Mouse (Mus musculus) adrenal gland, adult 2 months (tissue): ENCODE measurements around the gene Hbs1l. TPM values are rescaled to one million over a fixed set of nuclear protein-coding genes. Genes with fewer than 3 reads are reported as not detected.

Experiments used
- DNase-seq: peaks from one replicate; pipeline ENCODE4 v3.0.0; 2021
- polyA plus RNA-seq: library from polyadenylated mRNA; depleted of rRNA; stranded (reverse); fragments of >200 nt; gene quantifications from 2 replicates; pipeline ENCODE4 v1.2.3, GENCODE M21; 2012
- total RNA-seq, 2 experiments: library from RNA; stranded (reverse); gene quantifications; 2 replicates each; pipeline ENCODE4 v1.2.3; 2021

Gene Hbs1l
- total and polyA plus RNA-seq, 3 experiments = 7.4 to 75.6 (median 62.9) TPM

DNA sequence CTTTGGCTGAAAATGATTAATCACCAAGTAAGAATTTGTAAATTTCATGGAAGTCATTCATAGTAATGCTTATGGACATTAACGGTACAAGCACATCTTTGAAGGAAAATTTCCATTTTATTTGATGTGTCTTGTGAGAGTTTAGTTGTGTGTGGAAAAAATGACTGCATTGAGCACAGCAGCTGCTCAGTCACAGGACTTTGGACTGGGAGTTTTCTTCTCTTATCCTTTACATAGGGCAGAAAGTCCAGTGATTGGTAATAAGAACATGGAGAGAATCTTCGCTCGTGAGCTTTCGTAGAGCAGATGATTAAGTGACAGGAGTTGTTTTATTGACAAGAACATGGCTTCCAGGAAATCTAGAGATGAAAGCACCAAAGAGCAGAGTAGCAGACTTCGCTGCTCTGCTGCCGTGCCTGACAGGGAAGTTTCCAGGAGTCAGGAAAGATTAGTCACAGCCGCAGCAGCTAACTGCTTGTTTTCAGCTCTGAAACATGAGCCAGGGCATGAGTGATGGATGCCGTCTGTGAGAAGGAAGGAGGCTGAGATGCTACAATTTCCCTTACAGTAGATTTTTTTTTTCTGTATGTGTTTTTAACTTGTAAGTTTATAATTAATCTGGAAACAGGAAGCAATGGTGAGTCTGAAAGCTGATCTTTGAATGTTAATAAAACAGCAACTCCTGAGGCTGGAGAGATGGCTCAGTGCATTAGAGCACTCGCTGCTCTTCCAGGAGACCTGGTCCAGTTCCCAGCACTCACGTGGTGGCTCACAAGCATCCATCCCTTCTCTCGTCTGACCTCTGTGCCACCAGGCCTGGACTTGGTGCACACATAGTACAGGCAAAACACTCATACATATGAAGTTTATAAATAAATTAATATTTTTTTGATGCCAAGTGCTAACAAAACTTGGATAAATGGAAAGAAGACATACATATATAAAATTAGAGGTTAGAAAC, 9.2 kb downstream of the Hbs1l start:
- DNase-seq = no peak

GRCm38 (mm10) chr10:21313732-21314131, 18.0 kb downstream of the Hbs1l start:
- DNase-seq = no peak

- DNase-seq = no peak
These were observed 20.3 kb downstream of the Hbs1l start for GRCm38 (mm10) chr10:21316123-21316522.

DNA sequence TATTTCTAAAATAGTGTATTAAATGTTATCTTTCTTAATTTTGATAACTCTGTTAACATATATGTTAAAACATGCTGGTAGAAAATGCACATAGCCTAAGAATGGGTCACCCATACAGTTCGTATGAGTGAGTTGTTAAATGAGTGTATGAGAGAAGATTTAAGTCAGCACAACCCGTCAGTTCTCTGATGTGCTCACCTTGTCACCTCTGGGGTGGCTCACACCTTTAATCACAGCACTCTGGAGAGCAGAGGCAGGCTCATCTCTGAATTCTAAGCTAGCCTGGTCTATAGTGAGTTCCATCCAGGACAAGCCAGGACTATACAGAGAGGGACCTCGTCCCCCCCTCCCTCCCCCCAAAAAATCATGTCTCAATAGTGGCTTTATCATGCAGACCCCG, 22.5 kb downstream of the Hbs1l start:
- DNase-seq = no peak

GRCm38 (mm10) chr10:21318996-21319395, 23.2 kb downstream of the Hbs1l start:
- no peak for DNase-seq

DNA sequence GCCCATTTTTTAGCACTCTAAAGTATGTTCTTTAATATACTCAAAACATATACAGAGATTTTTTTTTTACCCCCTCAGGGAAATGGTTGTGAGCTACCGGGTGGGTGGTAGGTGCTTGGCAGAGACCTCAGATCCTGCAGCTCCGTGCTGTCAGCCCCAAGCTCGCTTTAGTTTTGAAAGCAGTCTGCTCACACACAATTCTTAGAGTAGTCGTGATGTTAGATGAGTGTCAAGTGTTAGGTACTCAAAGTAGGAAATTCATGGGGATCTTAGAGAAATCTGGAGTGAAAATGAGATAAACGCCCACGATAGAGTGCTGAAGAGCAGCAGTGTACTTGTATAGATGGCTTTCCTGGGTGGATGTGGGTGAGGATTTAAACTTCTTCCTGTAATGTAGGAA, 24.8 kb downstream of the Hbs1l start:
- DNase-seq = no peak

DNA sequence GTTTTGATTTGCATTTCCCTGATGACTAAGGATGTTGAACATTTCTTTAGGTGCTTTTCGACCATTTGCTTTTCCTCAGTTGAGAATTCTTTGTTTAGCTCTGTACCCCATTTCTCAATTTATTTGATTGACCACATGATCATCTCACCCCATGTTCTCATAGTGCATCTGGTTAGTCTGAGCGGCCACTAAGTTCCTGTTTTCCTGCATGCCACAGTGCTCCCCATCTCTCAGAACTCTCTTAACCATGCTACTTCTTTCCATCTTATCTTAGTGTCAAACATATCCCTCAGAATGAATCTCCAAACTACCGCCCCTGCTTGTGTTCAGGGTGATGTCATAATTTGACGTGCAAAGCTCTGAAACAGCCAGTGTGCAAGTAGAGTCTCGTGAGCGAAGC, 30.6 kb downstream of the Hbs1l start:
- no peak for DNase-seq

DNA sequence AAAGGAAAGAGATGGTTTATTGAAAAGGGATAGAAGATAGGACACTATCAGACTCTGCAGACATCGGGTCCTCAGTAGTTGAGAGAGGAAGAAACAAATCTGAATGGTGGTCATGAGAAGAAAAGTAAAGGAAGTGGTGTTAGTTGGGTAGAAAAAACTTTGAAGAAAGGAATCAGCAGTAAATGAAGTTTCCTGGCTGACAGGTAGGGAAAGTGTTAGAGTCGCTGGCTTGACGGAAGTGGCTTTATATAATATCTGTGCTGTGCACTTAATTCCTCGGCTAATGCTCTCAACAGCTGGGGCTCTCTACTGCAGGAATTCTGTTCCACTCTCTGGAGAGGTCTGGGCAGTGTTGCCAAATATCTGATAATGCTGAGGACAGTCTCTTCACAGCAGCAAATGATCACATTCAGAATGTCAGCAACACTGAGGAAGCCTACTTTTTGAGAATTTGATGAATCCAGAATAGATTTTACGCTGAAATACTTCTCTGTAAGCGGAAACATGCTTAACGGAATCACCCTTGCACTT, 31.9 kb downstream of the Hbs1l start:
- no peak for DNase-seq

GRCm38 (mm10) chr10:21334349-21335105, 38.7 kb downstream of the Hbs1l start:
- no peak for DNase-seq

GRCm38 (mm10) chr10:21335534-21335933, 39.8 kb downstream of the Hbs1l start:
- no peak for DNase-seq

DNA sequence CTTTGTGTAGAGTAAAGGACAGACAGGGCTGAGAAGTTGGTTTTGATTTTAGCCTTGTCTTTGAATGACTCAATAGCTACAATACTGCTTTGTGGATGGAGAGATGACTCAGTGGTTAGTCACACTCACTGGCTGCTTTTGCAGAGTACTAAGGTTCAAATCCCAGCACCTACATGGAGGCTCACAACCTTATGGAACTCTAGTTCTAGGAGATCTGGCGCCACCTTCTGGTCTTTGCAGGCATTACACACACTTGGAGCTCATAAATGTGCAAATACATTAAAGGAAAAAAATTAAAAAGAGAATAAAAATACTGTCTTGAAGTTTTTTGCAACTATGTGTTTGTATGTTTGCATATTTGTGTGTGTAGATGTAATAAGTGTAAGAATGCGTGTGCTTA, 41.4 kb downstream of the Hbs1l start:
- no peak for DNase-seq

- DNase-seq = no peak
These were observed 45.9 kb downstream of the Hbs1l start for GRCm38 (mm10) chr10:21341706-21342105.

GRCm38 (mm10) chr10:21342331-21343005, 46.7 kb downstream of the Hbs1l start:
- DNase-seq = no peak

GRCm38 (mm10) chr10:21347332-21347731, 51.6 kb downstream of the Hbs1l start:
- no peak for DNase-seq

GRCm38 (mm10) chr10:21349449-21349848, 53.7 kb downstream of the Hbs1l start:
- no peak for DNase-seq

DNA sequence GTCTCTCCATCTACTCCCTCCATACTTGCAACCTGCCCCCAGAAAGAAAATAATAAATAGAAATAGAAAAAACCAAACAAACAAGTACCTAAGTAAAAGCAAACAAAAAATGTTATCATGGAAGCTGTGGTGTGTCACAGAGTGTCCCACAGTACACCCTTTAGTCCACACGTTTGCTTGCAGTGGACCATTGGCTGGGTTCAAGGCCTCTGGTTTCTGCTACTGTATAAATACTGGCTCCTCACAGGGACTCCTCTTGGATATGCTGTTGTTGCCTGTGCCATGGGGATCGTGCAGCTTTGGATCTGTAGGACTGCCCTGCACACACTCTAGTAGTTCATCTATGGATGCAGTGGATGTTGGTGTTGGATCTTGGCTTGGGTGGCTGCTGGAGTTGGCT, 54.2 kb downstream of the Hbs1l start:
- DNase-seq = no peak

- DNase-seq = no peak
These were observed 55.0 kb downstream of the Hbs1l start for GRCm38 (mm10) chr10:21350531-21351515.

DNA sequence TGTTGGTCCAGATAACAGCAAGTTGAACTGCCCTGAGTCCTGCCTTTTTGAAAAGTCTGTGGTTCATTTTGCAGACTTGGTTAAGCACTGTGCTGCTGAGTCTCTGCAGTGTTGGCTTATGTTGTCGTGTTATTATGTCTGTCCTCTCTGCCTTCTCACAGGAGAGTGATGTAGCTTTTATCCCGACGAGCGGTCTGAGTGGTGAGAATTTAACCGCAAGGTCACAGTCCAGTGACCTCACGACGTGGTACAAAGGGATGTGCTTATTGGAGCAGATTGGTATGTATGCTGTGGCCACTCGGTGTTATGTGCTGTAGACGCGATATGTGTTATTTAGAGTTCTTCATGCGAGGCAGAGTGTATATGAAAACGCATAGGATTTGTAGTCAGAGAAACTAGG, 56.0 kb downstream of the Hbs1l start:
- no peak for DNase-seq

- no peak for DNase-seq
These were observed 58.1 kb downstream of the Hbs1l start for GRCm38 (mm10) chr10:21353890-21354289.

- DNase-seq = no peak
These were observed 58.7 kb downstream of the Hbs1l start for GRCm38 (mm10) chr10:21354506-21354905.

- no peak for DNase-seq
These were observed 62.2 kb downstream of the Hbs1l start for GRCm38 (mm10) chr10:21357986-21358385.
